In the genomic region with DNA sequence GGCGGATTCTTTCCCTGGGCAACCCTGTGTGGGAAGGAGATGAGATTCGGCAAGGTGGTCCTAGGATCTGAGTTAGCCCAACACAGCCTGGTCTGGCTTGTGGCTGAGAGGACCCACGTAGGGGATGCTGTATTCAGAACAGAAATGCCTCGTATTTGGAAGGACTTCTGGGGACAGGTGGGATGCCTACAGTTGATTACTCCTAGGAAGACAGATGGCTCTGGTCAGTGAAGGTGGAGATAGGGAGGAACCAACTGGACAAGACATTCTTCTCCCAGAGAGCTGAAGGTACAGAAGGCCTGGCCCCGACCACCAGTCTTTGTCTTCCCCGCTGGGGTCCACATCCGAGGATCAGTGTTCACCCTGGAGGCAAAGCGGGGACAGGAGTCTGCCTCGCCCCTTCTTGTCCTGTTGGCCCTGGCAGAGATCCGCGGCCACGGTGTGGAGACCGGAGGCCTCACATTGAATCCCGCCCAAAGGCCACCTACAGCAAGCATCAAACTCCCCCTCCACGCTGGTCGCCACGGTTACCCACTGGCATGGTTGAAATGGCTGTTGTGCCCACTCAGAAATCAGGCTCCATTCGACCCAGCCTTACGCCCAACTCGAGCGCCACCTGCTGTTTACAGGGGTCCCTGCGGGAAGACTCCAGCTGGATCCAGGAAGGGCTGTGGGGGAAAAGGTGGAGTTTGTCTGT, we compare ENCODE assay signal across 8 mouse cellular contexts.
A peak's percentile ranks its signal among the peaks of the same experiment; 100 is the strongest.
DNase-seq lines count a peak whose midpoint lies in the region; ATAC-seq and TF ChIP-seq lines count a peak whose summit lies in the region.

No protein-coding gene starts in this region.

- peak overlapping the region; percentile 52; the same call in 1 of the 2 replicates for H3K4me3 ChIP-seq in E14TG2a.4 (replicated peaks; ENCODE audit: low read length)
- peak overlapping the region; percentile 19 for H3K4me3 ChIP-seq in forebrain, embryonic 12.5 days (replicated peaks)
- H3K4me3 ChIP-seq in lung, embryonic 14.5 days (ENCODE audit: low read depth, low read length): no peak overlapping the region
- H3K4me3 ChIP-seq in olfactory bulb, adult 2 months (ENCODE audit: insufficient read depth, low read depth, low read length): peak overlapping the region; percentile 21

- peak overlapping the region; percentile 51 for H3K4me2 ChIP-seq in forebrain, embryonic 12.5 days
- no peak overlapping the region for H3K4me2 ChIP-seq in lung, embryonic 14.5 days

- peak; percentile 72 for ATAC-seq in forebrain, embryonic 12.5 days (ENCODE audit: low FRiP score)
- ATAC-seq in lung, embryonic 14.5 days (ENCODE audit: insufficient read depth): no peak; the same call in none of the 2 replicates

- peaks cover 6% of the 10 kb centered on the region for H3K4me1 ChIP-seq in E14TG2a.4 (replicated peaks; ENCODE audit: low read depth, low read length)
- peaks cover 8% of the 10 kb centered on the region for H3K4me1 ChIP-seq in forebrain, embryonic 12.5 days
- peaks cover 12% of the 10 kb centered on the region; the same call in 1 of the 2 replicates for H3K4me1 ChIP-seq in lung, embryonic 14.5 days (ENCODE audit: insufficient read depth)
- peaks cover 4% of the 10 kb centered on the region for H3K4me1 ChIP-seq in olfactory bulb, adult 2 months (ENCODE audit: control insufficient read depth, insufficient read depth, low read length)

- TF ChIP-seq POLR2A in olfactory bulb, adult 2 months (IDR thresholded peaks at IDR 0.05; ENCODE audit: insufficient read depth, low read depth, low read length): no peak

- H3K9ac ChIP-seq in forebrain, embryonic 12.5 days: no peak overlapping the region
- H3K9ac ChIP-seq in lung, embryonic 14.5 days: no peak overlapping the region

- peak; percentile 6 for DNase-seq in c-Kit-positive CD71-positive TER-119-negative erythroid progenitor cells, embryonic 14.5 days (ENCODE audit: low read depth)
- peak; percentile 54 to 73 for DNase-seq in heart, postnatal 36 days
- peak; percentile 83 for DNase-seq in layer of hippocampus, adult 11-12 months (ENCODE audit: low spot score)
- peak; percentile 86 for DNase-seq in lung, embryonic 14.5 days
- peak; percentile 6 to 17 for DNase-seq in thymus, adult 18-20 months

- peak; percentile 76 for TF ChIP-seq CTCF in E14TG2a.4 (conservative IDR thresholded peaks at IDR 0.05; ENCODE audit: low read length)
- peak; percentile 92 for TF ChIP-seq CTCF in lung, embryonic 14.5 days (IDR thresholded peaks at IDR 0.05; ENCODE audit: low read depth)
- peak; percentile 80 for TF ChIP-seq CTCF in olfactory bulb, adult 2 months (IDR thresholded peaks at IDR 0.05; ENCODE audit: insufficient read depth, low read depth, low read length)

- peaks cover 5% of the 10 kb centered on the region; the same call in 1 of the 2 replicates for H3K27me3 ChIP-seq in E14TG2a.4 (ENCODE audit: insufficient read depth, low read length)
- 0 out of 2 replicates have a peak, but pooled peaks cover 4% of the 10 kb centered on the region for H3K27me3 ChIP-seq in forebrain, embryonic 12.5 days
- H3K27me3 ChIP-seq in lung, embryonic 14.5 days (ENCODE audit: insufficient read depth, low read length): no peaks in the 10 kb centered on the region

- 23% methylated on average over 22 of the region's 22 CpGs for WGBS in forebrain, embryonic 12.5 days
- WGBS in lung, embryonic 14.5 days: 33% methylated on average over 22 of the region's 22 CpGs
- 29% methylated on average over 22 of the region's 22 CpGs for WGBS in olfactory bulb, adult 2 months

- no peak overlapping the region for H3K27ac ChIP-seq in forebrain, embryonic 12.5 days
- H3K27ac ChIP-seq in lung, embryonic 14.5 days (ENCODE audit: low read depth): no peak overlapping the region
- no peak overlapping the region for H3K27ac ChIP-seq in olfactory bulb, adult 2 months (ENCODE audit: insufficient read depth, low read depth, low read length)

- H3K9me3 ChIP-seq in E14TG2a.4 (ENCODE audit: low read length): no peaks in the 10 kb centered on the region
- no peaks in the 10 kb centered on the region for H3K9me3 ChIP-seq in forebrain, embryonic 12.5 days
- H3K9me3 ChIP-seq in lung, embryonic 14.5 days (ENCODE audit: low read depth, low read length): no peaks in the 10 kb centered on the region

- intact Hi-C loops in heart, postnatal 36 days (cut with DNase I): loop anchor here (2.0 to 5.0 kb wide), 3 partner anchors 508 to 989 kb away; no protein-coding TSS in a partner anchor

- no peaks in the 10 kb centered on the region for H3K36me3 ChIP-seq in E14TG2a.4 (ENCODE audit: insufficient read depth, low read length)
- no peaks in the 10 kb centered on the region for H3K36me3 ChIP-seq in forebrain, embryonic 12.5 days (replicated peaks)
- H3K36me3 ChIP-seq in lung, embryonic 14.5 days (ENCODE audit: insufficient read depth): no peaks in the 10 kb centered on the region

Comparison
In these comparisons a context has a peak if more than half of its experiments do, and no peak if none do; other contexts are left out.
1. DNase-seq: peak in every context shown above with its lines; median percentile 86 in lung, embryonic 14.5 days; 83 in layer of hippocampus, adult 11-12 months; 64 in heart, postnatal 36 days; 12 in thymus, adult 18-20 months; 6 in c-Kit-positive CD71-positive TER-119-negative erythroid progenitor cells, embryonic 14.5 days.